Mouse (Mus musculus) small intestine, adult 2 months (tissue): ENCODE results near the gene Pgs1. TPM values are rescaled to one million over a fixed set of nuclear protein-coding genes. Genes with fewer than 3 reads are reported as not detected.

Experiments
- H3K27ac ChIP-seq: fragments of 200-500 bp; 2 replicates; pipeline ENCODE4 v1.5.1; 2012; ENCODE audit warnings: low read depth, low read length, control low read depth, inconsistent platforms; ENCODE audit not compliant: insufficient read depth
- H3K27me3 ChIP-seq: fragments of 200-500 bp; 2 replicates; pipeline ENCODE4 v1.6.1; 2012; ENCODE audit warnings: mild to moderate bottlenecking, moderate library complexity, low read length, inconsistent platforms; ENCODE audit not compliant: control insufficient read depth, insufficient read depth
- H3K36me3 ChIP-seq: fragments of 200-500 bp; 2 replicates; pipeline ENCODE4 v1.6.1; 2012; ENCODE audit warnings: mild to moderate bottlenecking, low read length, control low read depth, inconsistent platforms; ENCODE audit not compliant: control insufficient read depth, insufficient read depth
- H3K4me1 ChIP-seq: fragments of 200-500 bp; 2 replicates; pipeline ENCODE4 v1.6.1; 2012; ENCODE audit warnings: low read length, inconsistent platforms, mixed read lengths; ENCODE audit not compliant: control insufficient read depth, insufficient read depth, insufficient read length
- H3K4me3 ChIP-seq: fragments of 200-500 bp; 2 replicates; pipeline ENCODE4 v1.5.1; 2012; ENCODE audit warnings: low read depth, mild to moderate bottlenecking, control low read depth, inconsistent platforms, low read length, moderate library complexity
- CTCF ChIP-seq: fragments of 200-500 bp; IDR thresholded peaks from 2 replicates; pipeline ENCODE4 v1.5.1; 2012; ENCODE audit warnings: low read depth, mild to moderate bottlenecking, control low read depth, inconsistent platforms, low read length, moderate library complexity, mixed read lengths; ENCODE audit not compliant: insufficient replicate concordance, insufficient read length; ENCODE audit errors: extremely low read depth
- POLR2A ChIP-seq: fragments of 200-500 bp; IDR thresholded peaks from 2 replicates; pipeline ENCODE4 v1.6.1; 2012; ENCODE audit warnings: low read depth, mild to moderate bottlenecking, control low read depth, inconsistent platforms, low read length, moderate library complexity
- WGBS: fragments of 180-500 bp; shearing (Covaris S2); methylation state at CpG from one replicate; pipeline ENCODE4 v1.1.7; 2018; 5-methylcytosine and 5-hydroxymethylcytosine counted together
- polyA plus RNA-seq: library from polyadenylated mRNA; depleted of rRNA; stranded (reverse); fragments of >200 nt; gene quantifications from 2 replicates; pipeline ENCODE4 v1.2.3, GENCODE M21; 2012

The Pgs1 gene
- polyA plus RNA-seq, 1 experiment: 35.0 TPM

- TF ChIP-seq CTCF: no peak
- no peak for TF ChIP-seq POLR2A
- Histone ChIP-seq H3K27me3 (no peaks in the 10 kb centered on the region), H3K4me3 (no peak overlapping the region), H3K27ac (no peak overlapping the region), H3K4me1 (peaks cover 25% of the 10 kb centered on the region), H3K36me3 (no peaks in the 10 kb centered on the region)
- 53% methylated on average over 5 of the region's 5 CpGs for WGBS
These were observed 12.5 kb upstream of the Pgs1 start for GRCm38 (mm10) chr11:117973569-117973968.

- H3K4me3 ChIP-seq: no peak overlapping the region
- WGBS: 22% methylated on average over 14 of the region's 14 CpGs
- TF ChIP-seq CTCF (no peak), POLR2A (no peak)
- 0 out of 2 replicates have a peak overlapping the region, but pooled peaks have one; percentile 1 for H3K27ac ChIP-seq
- H3K36me3 ChIP-seq: no peaks in the 10 kb centered on the region
- no peaks in the 10 kb centered on the region for H3K27me3 ChIP-seq
- H3K4me1 ChIP-seq: peaks cover 25% of the 10 kb centered on the region
These were observed 11.6 kb upstream of the Pgs1 start for GRCm38 (mm10) chr11:117974327-117975125.

DNA sequence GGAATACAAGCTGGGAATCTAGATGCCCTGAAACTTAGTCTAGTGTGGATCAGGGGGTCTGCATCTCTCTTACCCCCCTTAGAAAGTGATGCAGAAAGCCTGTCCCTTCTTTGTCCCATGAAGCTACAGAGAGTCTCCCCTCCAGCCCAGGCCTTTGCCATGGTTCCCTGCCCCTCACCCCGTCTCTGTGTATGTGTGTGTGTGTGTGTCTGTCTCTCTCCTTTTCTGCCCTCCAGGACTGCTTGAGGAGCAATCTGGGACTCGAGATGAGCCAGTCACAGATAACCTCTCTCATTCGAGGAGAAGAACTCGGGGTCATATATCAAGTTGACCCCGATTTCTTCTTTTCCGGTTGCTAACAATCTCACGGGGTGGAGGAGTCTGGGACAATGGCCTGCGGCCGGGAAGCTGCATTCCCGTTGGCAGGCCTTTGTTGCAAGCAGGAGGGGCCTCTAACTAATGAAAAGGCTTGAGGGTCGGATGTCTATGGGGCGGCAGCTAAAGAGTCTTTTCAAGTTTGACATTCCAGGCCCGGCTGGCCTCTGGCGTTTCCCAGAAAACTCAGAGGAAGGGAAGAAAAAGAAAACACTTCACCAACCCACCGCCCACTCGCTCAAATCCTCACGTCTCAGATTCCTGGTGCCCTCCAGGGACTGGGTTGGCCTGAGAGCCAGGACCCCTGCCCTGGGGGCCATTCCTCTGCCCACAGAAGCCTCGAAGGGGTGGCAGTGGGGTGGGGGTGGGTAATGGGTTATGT lies 10.7 kb upstream of the Pgs1 start:
- TF ChIP-seq CTCF (no peak), POLR2A (no peak)
- 78% methylated on average over 18 of the region's 18 CpGs for WGBS
- H3K4me3 ChIP-seq: no peak overlapping the region
- H3K4me1 ChIP-seq: peaks cover 24% of the 10 kb centered on the region
- H3K27me3 ChIP-seq: no peaks in the 10 kb centered on the region
- H3K27ac ChIP-seq: no peak overlapping the region
- H3K36me3 ChIP-seq: no peaks in the 10 kb centered on the region

- no peak for TF ChIP-seq POLR2A
- TF ChIP-seq CTCF: no peak
- WGBS: 54% methylated on average over 8 of the region's 8 CpGs
- no peak overlapping the region for H3K27ac ChIP-seq
These were observed 10.0 kb upstream of the Pgs1 start for GRCm38 (mm10) chr11:117976081-117976582.

GRCm38 (mm10) chr11:117977694-117978360 lies 8.3 kb upstream of the Pgs1 start:
- Histone ChIP-seq H3K27ac (no peak overlapping the region), H3K4me1 (peaks cover 18% of the 10 kb centered on the region), H3K27me3 (no peaks in the 10 kb centered on the region), H3K36me3 (no peaks in the 10 kb centered on the region), H3K4me3 (no peak overlapping the region)
- TF ChIP-seq CTCF (no peak), POLR2A (no peak)
- whole genome bisulfite sequencing: 78% methylated on average over 4 of the region's 5 CpGs

More at GRCm38 (mm10) chr11:117976081-117976582, 10.0 kb upstream of the Pgs1 start:
- no peaks in the 10 kb centered on the region for H3K27me3 ChIP-seq
- H3K36me3 ChIP-seq: no peaks in the 10 kb centered on the region
- H3K4me1 ChIP-seq: peaks cover 18% of the 10 kb centered on the region
- H3K4me3 ChIP-seq: no peak overlapping the region

GRCm38 (mm10) chr11:117979388-117979787 lies 6.7 kb upstream of the Pgs1 start:
- Histone ChIP-seq H3K4me3 (no peak overlapping the region), H3K27ac (no peak overlapping the region), H3K4me1 (peaks cover 16% of the 10 kb centered on the region), H3K36me3 (no peaks in the 10 kb centered on the region), H3K27me3 (no peaks in the 10 kb centered on the region)
- 73% methylated on average over 7 of the region's 7 CpGs for WGBS
- TF ChIP-seq POLR2A: no peak
- TF ChIP-seq CTCF: no peak

GRCm38 (mm10) chr11:117982426-117982825 lies 3.7 kb upstream of the Pgs1 start:
- H3K27me3 ChIP-seq: no peaks in the 10 kb centered on the region
- H3K4me1 ChIP-seq: peaks cover 8% of the 10 kb centered on the region; the same call in 1 of the 2 replicates
- TF ChIP-seq CTCF (no peak), POLR2A (no peak)
- WGBS: 75% methylated on average over 5 of the region's 5 CpGs
- no peak overlapping the region for H3K27ac ChIP-seq
- no peak overlapping the region for H3K4me3 ChIP-seq
- no peaks in the 10 kb centered on the region for H3K36me3 ChIP-seq
